Mouse (Mus musculus): ENCODE results near the gene Coil. TPM values are rescaled to one million over a fixed set of nuclear protein-coding genes. Genes with fewer than 3 reads are reported as not detected.

Gene Coil
- polyA plus RNA-seq, 1 experiment from 2014 or later, result 20.1 TPM

Other genes with a start within 250 kb of the Coil start
- 9.8 and 11.3 TPM in 2 replicates for gene Akap1, start 105.7 kb upstream of the Coil start, polyA plus RNA-seq (2014; fragmentation: Nextera tagmentation; extraction: Ambion mirVana)
- 69.8 and 75.9 TPM in 2 replicates for gene Scpep1, start 14.8 kb upstream of the Coil start, polyA plus RNA-seq (2014; fragmentation: Nextera tagmentation; extraction: Ambion mirVana)
- not detected in 2 replicates for gene Elobl, start 3.3 kb upstream of the Coil start, polyA plus RNA-seq (2014; fragmentation: Nextera tagmentation; extraction: Ambion mirVana)
- 2.3 and 2.6 TPM in 2 replicates for gene Trim25, start 29.1 kb downstream of the Coil start, polyA plus RNA-seq (2014; fragmentation: Nextera tagmentation; extraction: Ambion mirVana)
- 3.5 and 3.7 TPM in 2 replicates for gene Dgke, start 96.6 kb downstream of the Coil start, polyA plus RNA-seq (2014; fragmentation: Nextera tagmentation; extraction: Ambion mirVana)
- gene Gm525, start 103.6 kb downstream of the Coil start, polyA plus RNA-seq (2014; fragmentation: Nextera tagmentation; extraction: Ambion mirVana), result not detected in 2 replicates